Mouse (Mus musculus) CH12F3 (cell line): ENCODE data around the gene Gpr161.

Experiments used
- in situ Hi-C: fragments of 300-500 bp; cut with MboI; formaldehyde crosslinking; loops from 2 replicates; pipeline ENCODE4 v1.14.3; 2020; ENCODE audit warnings: low sequenced_read_pairs

Gene Gpr161

GRCm38 (mm10) chr1:165295489-165295888 lies at the start of gene Gpr161:
Gene Gpr161, plus strand, starts transcription at chr1:165295789.
- in situ Hi-C loops = no loop called here

- in situ Hi-C loops = no loop called here
These were observed 49.0 kb upstream of the Gpr161 start for GRCm38 (mm10) chr1:165246587-165246986.

DNA sequence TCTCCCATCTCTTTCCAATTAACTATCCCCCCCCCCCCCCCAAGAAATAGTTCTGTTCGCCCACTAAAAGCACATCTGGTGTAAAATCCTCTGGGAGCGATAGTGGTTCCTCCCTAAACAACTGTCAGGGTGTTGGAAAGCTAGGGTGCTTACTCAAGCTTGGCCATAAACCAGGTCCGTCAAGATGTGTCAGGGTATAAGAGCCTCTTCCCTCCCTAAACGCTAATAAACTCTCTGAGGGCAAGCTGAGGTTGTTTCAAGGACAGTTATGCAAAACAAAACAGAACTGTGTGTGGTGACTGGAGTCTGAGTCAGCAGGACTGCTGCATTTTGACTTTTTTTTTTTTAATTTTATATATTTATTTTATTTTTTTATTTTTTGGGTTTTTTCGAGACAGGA lies 48.5 kb upstream of the Gpr161 start:
- in situ Hi-C loops = no loop called here

DNA sequence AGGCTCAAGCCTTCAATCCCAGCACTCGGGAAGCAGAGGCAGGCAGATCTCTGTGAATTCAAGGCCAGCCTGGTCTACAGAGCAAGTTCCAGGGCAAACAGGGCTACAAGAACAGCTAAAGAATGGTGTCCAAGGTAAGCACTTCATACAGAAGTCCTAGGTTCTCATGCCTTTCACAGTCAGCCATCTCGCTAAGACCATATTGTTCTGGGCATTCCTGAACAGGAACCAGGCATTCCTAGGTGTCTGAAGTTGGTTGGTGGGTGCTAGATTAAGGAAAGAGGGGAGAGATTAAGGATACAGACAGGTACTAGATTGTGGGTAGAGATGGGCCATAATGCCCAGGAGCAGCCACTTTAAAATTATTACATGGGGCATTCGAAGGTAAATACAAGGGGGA lies 47.8 kb upstream of the Gpr161 start:
- in situ Hi-C loops = no loop called here

GRCm38 (mm10) chr1:165248842-165249241 lies 46.7 kb upstream of the Gpr161 start:
- in situ Hi-C loops = no loop called here

- in situ Hi-C loops = no loop called here
These were observed 45.0 kb upstream of the Gpr161 start for GRCm38 (mm10) chr1:165250546-165250945.

DNA sequence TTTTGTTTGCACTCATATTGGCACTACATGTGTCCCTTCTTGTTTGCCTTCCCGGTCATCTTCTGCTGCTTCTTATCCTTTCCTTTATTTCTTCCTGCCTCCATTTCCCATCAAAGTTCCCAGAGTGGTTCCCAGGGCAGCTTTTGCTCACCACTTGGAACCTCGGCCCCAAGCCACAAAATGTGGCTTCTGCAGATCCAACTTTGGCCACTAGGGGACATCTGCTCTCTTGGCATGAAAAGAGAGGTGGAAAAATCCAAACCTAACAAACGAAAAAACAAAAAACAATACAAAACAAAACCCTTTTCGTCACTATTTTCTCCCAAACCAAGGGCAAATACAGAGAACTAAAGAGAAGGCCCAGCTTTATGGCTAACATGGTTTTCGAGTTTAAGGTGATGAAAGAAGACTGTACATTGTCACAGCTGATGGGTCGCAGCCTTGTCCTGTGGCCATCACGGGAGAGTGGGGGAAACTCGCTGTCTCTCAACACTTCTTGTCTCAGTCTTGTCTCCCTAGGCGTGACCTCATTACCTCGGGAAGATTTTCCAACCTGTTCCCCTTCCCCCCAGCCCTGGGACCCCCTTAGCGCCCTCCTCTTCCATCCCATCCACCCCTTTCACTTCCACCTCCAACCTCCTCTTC lies 43.4 kb upstream of the Gpr161 start:
- in situ Hi-C loops = no loop called here

DNA sequence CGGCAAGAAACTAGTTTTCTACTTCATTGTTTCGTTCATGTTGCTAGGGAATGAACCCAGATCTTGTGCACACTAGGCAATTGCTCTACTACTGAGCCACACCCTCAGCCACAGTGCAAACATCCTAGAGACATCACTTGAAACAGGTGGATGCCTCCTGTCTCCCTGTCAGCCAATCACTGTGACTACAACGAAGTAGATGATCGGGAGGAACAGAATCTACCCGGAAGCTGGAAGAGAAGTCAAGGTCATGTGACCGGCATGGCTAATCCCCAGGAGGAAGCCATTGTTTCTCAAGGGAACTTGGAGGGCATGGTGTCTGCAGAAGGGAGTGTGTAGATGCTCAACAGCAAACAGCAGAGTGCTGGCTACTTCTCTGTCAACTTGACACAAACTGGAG lies 20.6 kb upstream of the Gpr161 start:
- in situ Hi-C loops = no loop called here

DNA sequence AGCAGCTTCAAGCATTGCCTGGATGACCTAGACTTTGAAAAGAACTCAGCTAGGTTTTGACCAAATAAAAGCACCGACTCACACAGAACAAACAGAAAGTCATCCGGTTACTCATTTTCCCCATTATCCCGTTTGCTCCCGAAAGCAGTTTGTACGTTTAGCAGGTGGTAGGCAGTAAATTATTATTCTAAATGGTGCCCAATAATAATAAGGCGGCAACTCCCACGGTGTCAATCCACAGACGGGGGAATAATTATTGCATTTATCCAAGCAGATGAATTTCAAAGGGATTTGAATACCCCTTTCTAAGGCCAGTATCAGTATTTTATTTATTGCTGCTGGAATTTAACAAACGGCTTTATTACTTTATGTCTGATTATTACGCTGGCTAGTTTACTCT lies 14.8 kb upstream of the Gpr161 start:
- in situ Hi-C loops = no loop called here

GRCm38 (mm10) chr1:165281351-165282221 lies 14.0 kb upstream of the Gpr161 start:
- in situ Hi-C loops = no loop called here

DNA sequence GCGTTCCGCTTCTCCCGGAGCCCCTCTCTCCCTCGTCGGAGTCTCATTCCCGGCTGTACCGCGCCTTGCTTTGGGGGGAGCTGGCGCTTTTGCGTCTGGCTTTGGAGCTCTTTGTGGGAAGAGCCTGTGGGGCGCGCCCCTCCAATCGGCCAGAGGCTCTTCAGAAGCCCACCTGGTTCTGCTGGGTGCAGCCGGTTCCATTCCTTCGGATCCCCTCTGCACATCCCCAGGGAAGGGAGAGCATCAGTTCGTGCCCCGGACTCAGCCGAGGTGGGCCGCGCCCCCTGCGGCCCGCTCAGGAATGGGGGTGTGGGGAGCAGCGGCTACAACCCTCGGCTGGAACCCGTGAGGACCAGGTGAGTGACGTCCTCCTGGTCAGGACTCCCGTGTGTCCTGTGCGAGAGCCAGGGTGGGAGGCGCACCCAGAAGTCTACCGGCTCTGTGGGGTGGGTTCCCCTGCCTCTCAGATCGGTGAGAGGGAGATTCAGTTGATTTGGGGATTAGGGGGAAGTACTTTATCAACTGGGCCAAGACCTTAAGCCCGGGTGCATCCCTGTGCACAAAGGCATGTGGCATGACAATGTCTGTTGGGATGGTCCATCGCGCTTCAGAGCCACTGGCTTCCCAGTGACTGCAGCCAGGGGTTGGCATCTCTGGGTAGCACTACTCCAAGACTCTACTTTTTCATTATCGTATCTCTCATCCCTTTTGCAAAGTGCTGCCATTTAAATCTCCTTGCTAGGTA lies 13.2 kb upstream of the Gpr161 start:
- in situ Hi-C loops = no loop called here

- in situ Hi-C loops = no loop called here
These were observed 12.6 kb upstream of the Gpr161 start for GRCm38 (mm10) chr1:165282967-165283345.

GRCm38 (mm10) chr1:165284096-165284495 lies 11.5 kb upstream of the Gpr161 start:
- in situ Hi-C loops = no loop called here

GRCm38 (mm10) chr1:165288165-165288564 lies 7.4 kb upstream of the Gpr161 start:
- in situ Hi-C loops = no loop called here

- in situ Hi-C loops = no loop called here
These were observed 5.8 kb upstream of the Gpr161 start for GRCm38 (mm10) chr1:165289831-165290230.

GRCm38 (mm10) chr1:165291606-165292005 lies 4.0 kb upstream of the Gpr161 start:
- in situ Hi-C loops = no loop called here

DNA sequence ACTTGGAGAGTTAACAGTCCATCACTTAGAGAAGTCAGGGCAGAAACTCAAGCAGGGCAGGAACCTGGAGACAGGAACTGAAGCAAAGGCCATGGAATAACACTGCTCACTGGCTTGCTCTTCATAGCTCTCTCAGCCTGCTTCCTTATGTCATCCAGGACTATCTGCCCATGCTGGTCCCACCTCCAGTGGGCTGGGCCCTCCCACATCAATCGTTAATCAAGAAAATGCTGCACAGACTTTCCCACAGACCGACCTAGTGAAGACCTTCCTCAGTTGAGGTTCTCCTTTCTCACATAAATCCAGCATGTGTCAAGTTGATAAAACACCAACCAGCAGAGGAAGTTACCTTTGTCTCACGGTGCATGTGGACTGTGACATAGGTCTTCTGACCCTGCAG lies 5.5 kb downstream of the Gpr161 start:
- in situ Hi-C loops = no loop called here

DNA sequence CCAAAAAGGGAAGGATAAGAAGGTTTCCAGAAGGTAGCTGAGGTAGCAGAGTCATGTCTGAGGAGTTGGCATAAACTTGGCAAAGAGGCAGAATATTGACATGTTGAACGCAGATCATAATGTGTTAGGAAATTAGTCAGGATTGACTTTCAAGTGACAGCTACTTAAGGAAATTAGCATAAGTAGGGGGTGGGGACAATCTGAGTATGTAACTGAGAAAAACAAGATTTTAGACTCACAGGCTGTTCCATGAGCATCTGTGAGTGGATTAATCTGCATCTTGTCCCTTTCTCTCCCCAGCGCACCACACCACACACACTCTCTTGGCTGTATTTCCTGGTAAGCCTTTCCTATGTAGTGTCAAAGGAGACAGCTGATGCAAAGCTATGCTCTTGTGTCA lies 6.0 kb downstream of the Gpr161 start:
- in situ Hi-C loops = no loop called here

- in situ Hi-C loops = no loop called here
These were observed 7.0 kb downstream of the Gpr161 start for GRCm38 (mm10) chr1:165302455-165303208.

- in situ Hi-C loops = no loop called here
These were observed 7.6 kb downstream of the Gpr161 start for GRCm38 (mm10) chr1:165303209-165303608.

DNA sequence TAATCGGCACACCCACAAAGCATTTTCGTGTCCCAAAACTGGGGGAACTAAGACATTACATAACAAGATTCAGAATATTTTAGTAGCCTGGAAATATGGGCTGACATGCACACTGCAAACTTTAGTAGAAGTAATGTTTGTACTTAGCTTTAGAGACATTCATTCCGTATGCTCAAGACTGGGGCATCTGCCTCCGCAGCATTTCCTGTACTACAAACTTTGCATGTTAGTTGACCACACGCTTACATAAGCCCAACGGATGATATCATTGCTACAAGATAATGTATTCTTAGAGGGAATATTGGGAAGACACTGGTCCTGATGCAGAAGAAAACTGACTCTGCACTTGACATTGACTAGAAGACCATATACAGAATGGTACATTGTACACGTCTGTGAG lies 8.8 kb downstream of the Gpr161 start:
- in situ Hi-C loops = no loop called here
